Mouse (Mus musculus) stomach, postnatal 0 days (tissue): ENCODE results near the gene Ninl. TPM values are rescaled to one million over a fixed set of nuclear protein-coding genes. Genes with fewer than 3 reads are reported as not detected.

Experiments used
- ATAC-seq: fragments of 200-750 bp; cut with Nextera tagmentation; 2 replicates; pipeline ENCODE4 v1.8.0; 2017; ENCODE audit not compliant: low FRiP score, low TSS enrichment
- DNase-seq: peaks from one replicate; pipeline ENCODE4 v3.0.0-alpha.2; 2016; ENCODE audit warnings: low spot score
- H3K27ac ChIP-seq: fragments of 300-500 bp; sonication (generic); replicated peaks from 2 replicates; pipeline ENCODE4 v1.5.1; 2014; ENCODE audit warnings: mild to moderate bottlenecking, control low read depth
- H3K27me3 ChIP-seq: fragments of 300-500 bp; sonication (generic); 2 replicates; pipeline ENCODE4 v1.6.1; 2014; ENCODE audit warnings: low read length; ENCODE audit not compliant: control insufficient read depth, insufficient read depth
- H3K36me3 ChIP-seq: fragments of 300-500 bp; sonication (generic); 2 replicates; pipeline ENCODE4 v1.6.1; 2014; ENCODE audit warnings: low read length, mixed read lengths; ENCODE audit not compliant: control insufficient read depth, insufficient read depth
- H3K4me1 ChIP-seq: fragments of 300-500 bp; sonication (generic); replicated peaks from 2 replicates; pipeline ENCODE4 v1.6.1; 2014; ENCODE audit warnings: antibody characterized with exemption; ENCODE audit not compliant: control insufficient read depth, insufficient read depth
- H3K4me2 ChIP-seq: fragments of 300-500 bp; sonication (generic); replicated peaks from 2 replicates; pipeline ENCODE4 v1.6.1; 2014; ENCODE audit warnings: low read depth, mild to moderate bottlenecking, control low read depth, moderate library complexity
- H3K4me3 ChIP-seq: fragments of 300-500 bp; sonication (generic); 2 replicates; pipeline ENCODE4 v1.5.1; 2014; ENCODE audit warnings: low read depth, low read length, control low read depth
- H3K9ac ChIP-seq: fragments of 300-500 bp; sonication (generic); 2 replicates; pipeline ENCODE4 v1.6.1; 2014; ENCODE audit warnings: mild to moderate bottlenecking, low read length, control low read depth, mixed read lengths
- H3K9me3 ChIP-seq: fragments of 300-500 bp; sonication (generic); 2 replicates; pipeline ENCODE4 v1.6.1; 2016; ENCODE audit warnings: low read length; ENCODE audit not compliant: control insufficient read depth
- CTCF ChIP-seq: IDR thresholded peaks from 2 replicates; pipeline ENCODE4 v1.5.1; 2016; ENCODE audit warnings: antibody characterized with exemption, low read depth, mild to moderate bottlenecking, moderate library complexity
- EP300 ChIP-seq: optimal IDR thresholded peaks from 2 replicates; pipeline ENCODE3; 2016; ENCODE audit warnings: antibody characterized with exemption
- WGBS: fragments of 180-500 bp; shearing (Covaris S2); extraction: QIAGEN DNeasy Blood & Tissue Kit; methylation state at CpG from one replicate; pipeline ENCODE4 v1.1.7; 2014; 5-methylcytosine and 5-hydroxymethylcytosine counted together
- polyA plus RNA-seq: library from polyadenylated mRNA; unstranded; fragments of >200 nt; fragmentation: Nextera tagmentation; extraction: Ambion mirVana; gene quantifications from 2 replicates; pipeline ENCODE4 v1.2.1, GENCODE M21; 2015

Ninl gene
- polyA plus RNA-seq, 1 experiment from 2014 or later = 2.3 TPM

DNA sequence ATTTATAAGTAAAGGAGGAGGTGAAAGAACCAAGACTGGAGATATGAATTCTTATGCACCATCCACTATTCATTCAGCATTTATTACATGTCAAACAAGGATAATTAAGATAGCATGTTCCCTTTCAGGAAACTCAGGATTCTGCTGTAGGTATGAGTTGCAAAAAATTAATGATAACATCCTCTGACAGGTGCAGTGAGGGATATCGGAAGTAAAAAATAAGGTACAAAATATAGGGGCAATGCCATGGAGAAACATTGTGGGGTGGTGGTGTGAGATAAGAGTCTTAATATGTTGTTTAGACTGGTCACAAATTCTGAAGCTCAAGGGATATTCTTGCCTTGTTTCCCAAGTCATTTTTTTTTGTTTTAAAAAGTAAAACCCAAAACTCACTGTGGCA lies 1.9 kb downstream of the Ninl start:
- H3K4me1 ChIP-seq = no peaks in the 10 kb centered on the region
- H3K4me2 ChIP-seq = no peak overlapping the region; the same call in 1 of the 2 replicates
- H3K4me3 ChIP-seq = no peak overlapping the region
- ATAC-seq (no peak), DNase-seq (no peak)
- no peaks in the 10 kb centered on the region for H3K9me3 ChIP-seq
- no peak overlapping the region for H3K9ac ChIP-seq
- no peak for TF ChIP-seq CTCF
- TF ChIP-seq EP300 = no peak
- H3K27ac ChIP-seq = no peak overlapping the region
- WGBS = 94% methylated on average over 1 of the region's 1 CpGs
- H3K27me3 ChIP-seq = no peaks in the 10 kb centered on the region
- no peaks in the 10 kb centered on the region for H3K36me3 ChIP-seq

DNA sequence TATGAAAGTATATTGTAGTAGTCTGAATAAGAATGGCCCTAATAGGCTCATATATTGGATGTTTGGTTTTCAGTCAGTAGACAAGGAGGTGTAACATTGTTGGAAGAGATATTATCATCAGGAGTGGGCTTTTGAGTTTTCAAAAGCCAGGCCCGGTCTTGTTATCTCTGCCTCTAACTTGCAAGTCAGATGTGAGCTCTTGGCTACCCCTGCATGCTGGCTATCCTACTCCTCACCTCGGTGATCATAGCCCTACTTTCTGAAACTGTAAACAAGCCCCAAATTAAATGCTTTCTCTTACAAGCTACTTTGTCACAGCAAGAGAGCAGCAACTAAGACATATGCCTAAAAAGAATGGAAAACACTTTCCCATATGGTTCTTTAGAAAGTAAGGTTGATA lies 2.5 kb downstream of the Ninl start:
- WGBS = 84% methylated on average over 2 of the region's 2 CpGs
- H3K27me3 ChIP-seq = no peaks in the 10 kb centered on the region
- no peaks in the 10 kb centered on the region for H3K36me3 ChIP-seq
- no peak for ATAC-seq
- H3K27ac ChIP-seq = no peak overlapping the region
- no peaks in the 10 kb centered on the region for H3K4me1 ChIP-seq
- H3K4me2 ChIP-seq = no peak overlapping the region
- H3K4me3 ChIP-seq = no peak overlapping the region
- TF ChIP-seq CTCF = no peak
- TF ChIP-seq EP300 = no peak
- H3K9ac ChIP-seq = no peak overlapping the region
- no peak for DNase-seq
- no peaks in the 10 kb centered on the region for H3K9me3 ChIP-seq

DNA sequence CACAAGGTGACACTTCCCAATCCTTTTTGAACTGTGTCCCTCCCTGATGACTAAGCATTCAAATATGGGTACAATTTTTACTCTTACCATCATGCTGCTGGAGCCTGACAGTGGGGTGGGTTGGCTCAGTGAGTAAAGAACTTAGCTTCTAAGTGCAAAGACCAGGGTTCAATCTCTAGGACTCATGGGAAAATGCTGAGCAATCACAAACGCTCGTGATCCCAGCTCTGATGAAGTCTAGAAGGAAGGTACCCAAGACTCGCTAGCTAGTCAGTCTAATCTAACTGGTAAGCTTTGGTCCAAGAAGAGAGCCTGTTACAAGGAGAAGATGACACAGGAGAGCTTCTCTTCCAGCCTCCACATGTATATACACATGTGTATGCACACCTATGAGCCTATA lies 4.7 kb downstream of the Ninl start:
- Histone ChIP-seq H3K4me3 (no peak overlapping the region), H3K4me2 (no peak overlapping the region), H3K9me3 (no peaks in the 10 kb centered on the region), H3K27me3 (no peaks in the 10 kb centered on the region), H3K4me1 (no peaks in the 10 kb centered on the region), H3K9ac (no peak overlapping the region), H3K27ac (no peak overlapping the region), H3K36me3 (no peaks in the 10 kb centered on the region)
- WGBS = 94% methylated on average over 3 of the region's 3 CpGs
- ATAC-seq (no peak), DNase-seq (no peak)
- TF ChIP-seq EP300 (no peak), CTCF (no peak)

- H3K4me3 ChIP-seq = no peak overlapping the region
- DNase-seq (no peak), ATAC-seq (no peak)
- H3K4me1 ChIP-seq = no peaks in the 10 kb centered on the region
- no peak overlapping the region for H3K9ac ChIP-seq
- no peak for TF ChIP-seq CTCF
- no peak for TF ChIP-seq EP300
- H3K9me3 ChIP-seq = no peaks in the 10 kb centered on the region
- no peaks in the 10 kb centered on the region for H3K27me3 ChIP-seq
- 92% methylated on average over 10 of the region's 10 CpGs for WGBS
- no peak overlapping the region for H3K4me2 ChIP-seq
- no peaks in the 10 kb centered on the region for H3K36me3 ChIP-seq
- no peak overlapping the region for H3K27ac ChIP-seq
These were observed 18.0 kb downstream of the Ninl start for GRCm38 (mm10) chr2:151021158-151021557.

DNA sequence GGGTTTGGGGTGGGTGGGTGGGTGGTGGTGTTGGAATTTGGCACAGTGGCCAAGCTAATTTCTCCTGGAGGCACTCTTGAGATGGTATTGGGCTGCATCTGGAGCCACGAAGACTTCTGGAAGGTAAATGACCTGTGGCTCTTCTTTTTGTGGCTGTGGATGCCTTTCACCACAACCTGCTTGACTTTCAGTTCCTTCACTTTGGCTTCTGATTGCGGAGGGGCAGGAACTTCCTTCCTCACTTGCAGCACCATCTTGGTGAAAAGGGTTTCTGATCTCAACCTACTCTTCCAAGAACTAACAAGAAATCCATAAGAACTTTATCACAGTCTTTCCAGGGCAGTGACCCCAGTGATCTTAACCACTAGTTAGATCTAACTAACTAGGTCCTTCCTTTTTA lies 23.9 kb downstream of the Ninl start:
- Histone ChIP-seq H3K27me3 (no peaks in the 10 kb centered on the region), H3K9me3 (no peaks in the 10 kb centered on the region), H3K27ac (no peak overlapping the region), H3K36me3 (no peaks in the 10 kb centered on the region), H3K9ac (no peak overlapping the region), H3K4me2 (no peak overlapping the region), H3K4me3 (no peak overlapping the region), H3K4me1 (no peaks in the 10 kb centered on the region)
- WGBS = 67% methylated on average over 2 of the region's 2 CpGs
- ATAC-seq (no peak), DNase-seq (no peak)
- TF ChIP-seq EP300 (no peak), CTCF (no peak)

- no peaks in the 10 kb centered on the region for H3K4me1 ChIP-seq
These were observed 27.9 kb downstream of the Ninl start for GRCm38 (mm10) chr2:151011273-151011672.

More at GRCm38 (mm10) chr2:151011273-151011672, 27.9 kb downstream of the Ninl start:
- no peak overlapping the region for H3K4me2 ChIP-seq
- H3K4me3 ChIP-seq = no peak overlapping the region
- no peaks in the 10 kb centered on the region for H3K27me3 ChIP-seq
- no peaks in the 10 kb centered on the region for H3K36me3 ChIP-seq
- 67% methylated on average over 1 of the region's 1 CpGs for WGBS
- H3K27ac ChIP-seq = no peak overlapping the region
- TF ChIP-seq EP300 = no peak
- no peak for TF ChIP-seq CTCF
- DNase-seq (no peak), ATAC-seq (no peak)
- no peak overlapping the region for H3K9ac ChIP-seq
- no peaks in the 10 kb centered on the region for H3K9me3 ChIP-seq
